Mouse (Mus musculus) hindbrain, embryonic 13.5 days (tissue): Measurements from ENCODE around the gene Lrfn4. TPM values are rescaled to one million over a fixed set of nuclear protein-coding genes. Genes with fewer than 3 reads are reported as not detected.

ENCODE experiments used
- ATAC-seq: fragments of 200-750 bp; cut with Nextera tagmentation; 2 replicates; pipeline ENCODE4 v1.8.0; 2017; ENCODE audit warnings: moderate TSS enrichment; ENCODE audit not compliant: low FRiP score
- H3K27ac ChIP-seq: fragments of 300-500 bp; sonication (generic); 2 replicates; pipeline ENCODE4 v1.5.1; 2015; ENCODE audit warnings: inconsistent platforms, mild to moderate bottlenecking, moderate library complexity
- H3K27me3 ChIP-seq: fragments of 300-500 bp; sonication (generic); 2 replicates; pipeline ENCODE4 v1.6.1; 2015; ENCODE audit warnings: mild to moderate bottlenecking, inconsistent platforms
- H3K36me3 ChIP-seq: fragments of 300-500 bp; sonication (generic); 2 replicates; pipeline ENCODE4 v1.6.1; 2015; ENCODE audit warnings: mild to moderate bottlenecking, inconsistent platforms
- H3K4me1 ChIP-seq: fragments of 300-500 bp; sonication (generic); replicated peaks from 2 replicates; pipeline ENCODE4 v1.6.1; 2015; ENCODE audit warnings: inconsistent platforms
- H3K4me2 ChIP-seq: fragments of 300-500 bp; sonication (generic); 2 replicates; pipeline ENCODE4 v1.6.1; 2015; ENCODE audit warnings: inconsistent platforms, mild to moderate bottlenecking, moderate library complexity
- H3K4me3 ChIP-seq: fragments of 300-500 bp; sonication (generic); 2 replicates; pipeline ENCODE4 v1.5.1; 2015; ENCODE audit warnings: mild to moderate bottlenecking, inconsistent platforms
- H3K9ac ChIP-seq: fragments of 300-500 bp; sonication (generic); 2 replicates; pipeline ENCODE4 v1.6.1; 2015; ENCODE audit warnings: mild to moderate bottlenecking, inconsistent platforms
- H3K9me3 ChIP-seq: fragments of 300-500 bp; sonication (generic); 2 replicates; pipeline ENCODE4 v1.6.1; 2016; ENCODE audit warnings: inconsistent platforms
- WGBS: fragments of 180-500 bp; shearing (Covaris S2); methylation state at CpG from one replicate; pipeline ENCODE4 v1.1.7; 2015; 5-methylcytosine and 5-hydroxymethylcytosine counted together
- polyA plus RNA-seq: library from polyadenylated mRNA; unstranded; fragments of >200 nt; fragmentation: Nextera tagmentation; extraction: Ambion mirVana; gene quantifications from 2 replicates; pipeline ENCODE4 v1.2.1, GENCODE M21; 2015

The Lrfn4 gene
- polyA plus RNA-seq, 1 experiment from 2014 or later = 10.4 TPM

- Histone ChIP-seq H3K9me3 (no peaks in the 10 kb centered on the region), H3K9ac (no peak overlapping the region), H3K4me3 (no peak overlapping the region), H3K4me1 (no peaks in the 10 kb centered on the region), H3K36me3 (no peaks in the 10 kb centered on the region), H3K4me2 (no peak overlapping the region), H3K27me3 (no peaks in the 10 kb centered on the region), H3K27ac (no peak overlapping the region)
- no peak for ATAC-seq
- 90% methylated on average over 2 of the region's 2 CpGs for WGBS
Measured at GRCm38 (mm10) chr19:4578799-4579198, 36.7 kb downstream of the Lrfn4 start.

GRCm38 (mm10) chr19:4573241-4573640 is 42.2 kb downstream of the Lrfn4 start:
- H3K4me3 ChIP-seq = no peak overlapping the region
- H3K27me3 ChIP-seq = no peaks in the 10 kb centered on the region
- no peak overlapping the region for H3K4me2 ChIP-seq
- WGBS = 92% methylated on average over 1 of the region's 1 CpGs
- no peak overlapping the region for H3K9ac ChIP-seq
- H3K36me3 ChIP-seq = no peaks in the 10 kb centered on the region
- H3K4me1 ChIP-seq = 0 out of 2 replicates have a peak, but pooled peaks cover 5% of the 10 kb centered on the region
- H3K9me3 ChIP-seq = no peaks in the 10 kb centered on the region
- no peak overlapping the region for H3K27ac ChIP-seq
- no peak for ATAC-seq

- WGBS = 83% methylated on average over 8 of the region's 8 CpGs
- no peak for ATAC-seq
Measured at GRCm38 (mm10) chr19:4572467-4572866, 43.0 kb downstream of the Lrfn4 start.

GRCm38 (mm10) chr19:4572061-4572460 is 43.4 kb downstream of the Lrfn4 start:
- Histone ChIP-seq H3K4me3 (no peak overlapping the region), H3K9me3 (no peaks in the 10 kb centered on the region), H3K27me3 (no peaks in the 10 kb centered on the region), H3K9ac (no peak overlapping the region), H3K4me2 (no peak overlapping the region), H3K36me3 (no peaks in the 10 kb centered on the region), H3K4me1 (0 out of 2 replicates have a peak, but pooled peaks cover 5% of the 10 kb centered on the region), H3K27ac (0 out of 2 replicates have a peak overlapping the region, but pooled peaks have one; percentile 1)
- WGBS = 57% methylated on average over 4 of the region's 4 CpGs
- ATAC-seq = no peak

More at GRCm38 (mm10) chr19:4572467-4572866, 43.0 kb downstream of the Lrfn4 start:
- Histone ChIP-seq H3K4me2 (no peak overlapping the region), H3K27me3 (no peaks in the 10 kb centered on the region), H3K4me1 (0 out of 2 replicates have a peak, but pooled peaks cover 5% of the 10 kb centered on the region), H3K9ac (no peak overlapping the region), H3K9me3 (no peaks in the 10 kb centered on the region), H3K27ac (no peak overlapping the region), H3K4me3 (no peak overlapping the region), H3K36me3 (no peaks in the 10 kb centered on the region)

- Histone ChIP-seq H3K27ac (peak overlapping the region; percentile 1; the same call in 1 of the 2 replicates), H3K4me2 (no peak overlapping the region), H3K36me3 (no peaks in the 10 kb centered on the region), H3K27me3 (no peaks in the 10 kb centered on the region), H3K4me3 (no peak overlapping the region), H3K9me3 (no peaks in the 10 kb centered on the region), H3K9ac (no peak overlapping the region), H3K4me1 (0 out of 2 replicates have a peak, but pooled peaks cover 5% of the 10 kb centered on the region)
- 66% methylated on average over 1 of the region's 1 CpGs for WGBS
- no peak for ATAC-seq
Measured at GRCm38 (mm10) chr19:4571658-4572057, 43.8 kb downstream of the Lrfn4 start.

GRCm38 (mm10) chr19:4570815-4571214 is 44.7 kb downstream of the Lrfn4 start:
- Histone ChIP-seq H3K9ac (no peak overlapping the region), H3K27ac (no peak overlapping the region), H3K4me2 (no peak overlapping the region), H3K9me3 (no peaks in the 10 kb centered on the region), H3K4me3 (no peak overlapping the region), H3K4me1 (0 out of 2 replicates have a peak, but pooled peaks cover 5% of the 10 kb centered on the region), H3K27me3 (no peaks in the 10 kb centered on the region), H3K36me3 (no peaks in the 10 kb centered on the region)
- ATAC-seq = no peak
- 88% methylated on average over 6 of the region's 6 CpGs for WGBS

- no peak overlapping the region for H3K9ac ChIP-seq
- 0 out of 2 replicates have a peak, but pooled peaks cover 5% of the 10 kb centered on the region for H3K4me1 ChIP-seq
- no peak for ATAC-seq
- H3K4me3 ChIP-seq = no peak overlapping the region
- no peaks in the 10 kb centered on the region for H3K27me3 ChIP-seq
- H3K4me2 ChIP-seq = no peak overlapping the region
- no peaks in the 10 kb centered on the region for H3K9me3 ChIP-seq
- WGBS = 86% methylated on average over 11 of the region's 11 CpGs
- H3K27ac ChIP-seq = no peak overlapping the region
- no peaks in the 10 kb centered on the region for H3K36me3 ChIP-seq
Measured at GRCm38 (mm10) chr19:4570237-4570613, 45.2 kb downstream of the Lrfn4 start.

- Histone ChIP-seq H3K9me3 (no peaks in the 10 kb centered on the region), H3K4me2 (no peak overlapping the region), H3K36me3 (no peaks in the 10 kb centered on the region), H3K4me3 (no peak overlapping the region), H3K27me3 (no peaks in the 10 kb centered on the region), H3K4me1 (0 out of 2 replicates have a peak, but pooled peaks cover 5% of the 10 kb centered on the region), H3K9ac (no peak overlapping the region), H3K27ac (no peak overlapping the region)
- WGBS = 86% methylated on average over 17 of the region's 17 CpGs
- ATAC-seq = no peak
Measured at GRCm38 (mm10) chr19:4569356-4570236, 45.9 kb downstream of the Lrfn4 start.

GRCm38 (mm10) chr19:4568832-4569231 is 46.6 kb downstream of the Lrfn4 start:
- Histone ChIP-seq H3K36me3 (no peaks in the 10 kb centered on the region), H3K9me3 (no peaks in the 10 kb centered on the region), H3K9ac (no peak overlapping the region), H3K27ac (no peak overlapping the region), H3K4me1 (0 out of 2 replicates have a peak, but pooled peaks cover 5% of the 10 kb centered on the region), H3K4me2 (no peak overlapping the region), H3K27me3 (no peaks in the 10 kb centered on the region), H3K4me3 (no peak overlapping the region)
- ATAC-seq = no peak
- WGBS = 85% methylated on average over 4 of the region's 4 CpGs

GRCm38 (mm10) chr19:4567665-4568064 is 47.8 kb downstream of the Lrfn4 start:
- ATAC-seq = no peak
- no peak overlapping the region for H3K9ac ChIP-seq

GRCm38 (mm10) chr19:4566880-4567279 is 48.6 kb downstream of the Lrfn4 start:
- 83% methylated on average over 2 of the region's 2 CpGs for WGBS
- H3K9ac ChIP-seq = no peak overlapping the region

More at GRCm38 (mm10) chr19:4567665-4568064, 47.8 kb downstream of the Lrfn4 start:
- no peaks in the 10 kb centered on the region for H3K36me3 ChIP-seq
- H3K4me3 ChIP-seq = no peak overlapping the region
- 0 out of 2 replicates have a peak, but pooled peaks cover 5% of the 10 kb centered on the region for H3K4me1 ChIP-seq
- no peaks in the 10 kb centered on the region for H3K9me3 ChIP-seq
- no peak overlapping the region for H3K27ac ChIP-seq
- H3K27me3 ChIP-seq = no peaks in the 10 kb centered on the region
- 80% methylated on average over 2 of the region's 2 CpGs for WGBS
- no peak overlapping the region for H3K4me2 ChIP-seq

GRCm38 (mm10) chr19:4565678-4566077 is 49.8 kb downstream of the Lrfn4 start:
- Histone ChIP-seq H3K4me3 (no peak overlapping the region), H3K9ac (no peak overlapping the region), H3K27me3 (no peaks in the 10 kb centered on the region), H3K9me3 (no peaks in the 10 kb centered on the region), H3K4me1 (no peaks in the 10 kb centered on the region), H3K27ac (no peak overlapping the region), H3K36me3 (no peaks in the 10 kb centered on the region), H3K4me2 (no peak overlapping the region)
- WGBS = 92% methylated on average over 5 of the region's 5 CpGs
- ATAC-seq = no peak

More at GRCm38 (mm10) chr19:4566880-4567279, 48.6 kb downstream of the Lrfn4 start:
- no peak for ATAC-seq
- Histone ChIP-seq H3K27ac (no peak overlapping the region), H3K4me3 (no peak overlapping the region), H3K9me3 (no peaks in the 10 kb centered on the region), H3K4me2 (no peak overlapping the region), H3K4me1 (0 out of 2 replicates have a peak, but pooled peaks cover 5% of the 10 kb centered on the region), H3K27me3 (no peaks in the 10 kb centered on the region), H3K36me3 (no peaks in the 10 kb centered on the region)
